Mouse (Mus musculus) left cerebral cortex, postnatal 25 days (tissue): ENCODE data around the gene B4galt5. TPM values are rescaled to one million over a fixed set of nuclear protein-coding genes. Genes with fewer than 3 reads are reported as not detected.

Experiments used
- total RNA-seq, 2 experiments: library from RNA; stranded (reverse); gene quantifications; 2 replicates each; pipeline ENCODE4 v1.2.3; 2021

Gene B4galt5
- total RNA-seq, 2 experiments from 2014 or later: 56.4 to 57.8 TPM

Other genes starting within 250 kb of the B4galt5 start
- 100 to 1,000 TPM; 192 to 207 TPM for gene Kcnb1, start 159.0 kb downstream of the B4galt5 start, total RNA-seq
- gene Ptgis, start 108.6 kb downstream of the B4galt5 start, total RNA-seq: 1 to 10 TPM; 1.6 to 2.7 TPM
- gene Slc9a8, start 72.5 kb upstream of the B4galt5 start, total RNA-seq: 10 to 100 TPM; 24.7 to 31.0 TPM
- gene Rnf114, start 143.5 kb upstream of the B4galt5 start, total RNA-seq: 10 to 100 TPM; 59.7 to 61.3 TPM
- 10 to 100 TPM; 72.0 to 74.4 TPM for gene Spata2, start 143.7 kb upstream of the B4galt5 start, total RNA-seq
- under 1 TPM; 0.57 to 0.94 TPM for gene Snai1, start 189.0 kb upstream of the B4galt5 start, total RNA-seq